Mouse (Mus musculus) midbrain, embryonic 11.5 days (tissue): ENCODE data around the gene Exoc3l4. TPM values are rescaled to one million over a fixed set of nuclear protein-coding genes. Genes with fewer than 3 reads are reported as not detected.
A peak's percentile ranks its signal among the peaks of the same experiment; 100 is the strongest.

Experiments
- ATAC-seq: fragments of 200-750 bp; cut with Nextera tagmentation; 2 replicates; pipeline ENCODE4 v1.8.0; 2017; ENCODE audit warnings: moderate TSS enrichment, moderate library complexity; ENCODE audit not compliant: low FRiP score
- DNase-seq: peaks from one replicate; pipeline ENCODE4 v3.0.0; 2015; ENCODE audit warnings: low spot score; ENCODE audit errors: missing footprints
- H3K27ac ChIP-seq: fragments of 300-500 bp; sonication (generic); 2 replicates; pipeline ENCODE4 v1.5.1; 2014; ENCODE audit warnings: low read depth, low read length
- H3K27me3 ChIP-seq: fragments of 300-500 bp; sonication (generic); 2 replicates; pipeline ENCODE4 v1.6.1; 2014; ENCODE audit warnings: mild to moderate bottlenecking, low read length, moderate library complexity, mixed read lengths; ENCODE audit not compliant: control insufficient read depth, insufficient read depth
- H3K36me3 ChIP-seq: fragments of 300-500 bp; sonication (generic); 2 replicates; pipeline ENCODE4 v1.6.1; 2014; ENCODE audit warnings: mild to moderate bottlenecking, low read length, moderate library complexity, mixed read lengths; ENCODE audit not compliant: control insufficient read depth, insufficient read depth
- H3K4me1 ChIP-seq: fragments of 300-500 bp; sonication (generic); 2 replicates; pipeline ENCODE4 v1.6.1; 2014; ENCODE audit warnings: low read length; ENCODE audit not compliant: control insufficient read depth, insufficient read depth
- H3K4me2 ChIP-seq: fragments of 300-500 bp; sonication (generic); 2 replicates; pipeline ENCODE4 v1.6.1; 2014; ENCODE audit warnings: mild to moderate bottlenecking, moderate library complexity
- H3K4me3 ChIP-seq: fragments of 300-500 bp; sonication (generic); 2 replicates; pipeline ENCODE4 v1.5.1; 2014; ENCODE audit warnings: low read depth, low read length
- H3K9ac ChIP-seq: fragments of 300-500 bp; sonication (generic); 2 replicates; pipeline ENCODE4 v1.6.1; 2014; ENCODE audit warnings: low read length
- H3K9me3 ChIP-seq: fragments of 300-500 bp; sonication (generic); 2 replicates; pipeline ENCODE4 v1.6.1; 2016; ENCODE audit warnings: low read length; ENCODE audit not compliant: control insufficient read depth
- WGBS: fragments of 180-500 bp; shearing (Covaris S2); extraction: QIAGEN DNeasy Blood & Tissue Kit; methylation state at CpG from one replicate; pipeline ENCODE4 v1.1.7; 2014; 5-methylcytosine and 5-hydroxymethylcytosine counted together
- polyA plus RNA-seq: library from polyadenylated mRNA; unstranded; fragments of >200 nt; fragmentation: Nextera tagmentation; extraction: Ambion mirVana; gene quantifications from 2 replicates; pipeline ENCODE4 v1.2.1, GENCODE M21; 2014

The Exoc3l4 gene
- polyA plus RNA-seq, 1 experiment from 2014 or later, result 2.9 TPM

DNA sequence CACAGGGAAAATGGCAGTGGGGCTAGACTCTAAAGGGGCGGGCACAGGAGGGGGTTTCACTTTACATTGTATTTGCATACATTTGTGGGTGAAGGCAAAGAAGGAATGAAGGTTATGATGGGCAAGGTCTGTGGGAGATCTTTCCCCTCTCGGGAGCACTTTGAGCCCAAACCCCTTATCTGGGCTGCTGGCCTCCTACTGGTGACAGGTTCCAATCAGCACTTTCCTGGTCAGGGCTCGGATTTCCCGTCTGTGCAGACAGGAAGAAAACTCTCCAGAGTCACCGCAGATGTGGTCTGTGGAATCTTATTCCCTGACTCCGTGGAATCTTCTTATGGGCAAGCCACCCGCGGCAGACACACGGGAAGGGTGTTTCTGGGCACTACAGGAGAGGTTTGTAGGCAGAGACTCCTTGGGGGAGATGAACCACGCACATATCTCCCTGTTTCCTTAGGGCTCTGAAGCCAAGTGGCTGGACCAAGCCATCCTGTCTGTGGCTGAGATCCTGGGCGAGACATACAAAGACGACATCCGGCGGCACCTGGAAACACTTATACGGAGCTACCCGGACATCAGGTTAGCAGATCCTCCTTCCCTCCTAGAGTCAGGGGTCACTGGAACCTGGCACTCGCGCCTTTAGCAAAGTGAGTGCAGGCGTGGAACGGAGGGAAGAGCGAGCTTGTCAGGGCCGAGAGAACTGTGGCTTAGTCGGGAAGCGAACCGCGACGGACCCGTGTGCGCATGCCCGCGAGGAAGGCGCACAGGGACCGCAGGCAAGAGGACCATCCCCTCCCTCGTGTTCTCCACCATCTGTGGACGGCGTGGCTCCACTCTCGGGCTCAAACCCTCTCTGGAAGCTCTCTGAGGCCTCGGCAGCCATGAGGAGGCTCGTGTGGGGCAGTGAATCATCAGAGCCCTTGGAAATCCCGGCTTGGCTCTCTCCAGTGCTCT lies 12.4 kb downstream of the Exoc3l4 start:
- Histone ChIP-seq H3K27ac (no peak overlapping the region), H3K36me3 (no peaks in the 10 kb centered on the region), H3K9ac (peak overlapping the region; percentile 61), H3K4me3 (peak overlapping the region; percentile 33), H3K27me3 (peaks cover 73% of the 10 kb centered on the region), H3K4me1 (peaks cover 10% of the 10 kb centered on the region), H3K9me3 (no peaks in the 10 kb centered on the region), H3K4me2 (peak overlapping the region; percentile 64)
- WGBS, result under 1% methylated on average over 40 of the region's 40 CpGs
- DNase-seq (peak; percentile 97), ATAC-seq (no peak)

DNA sequence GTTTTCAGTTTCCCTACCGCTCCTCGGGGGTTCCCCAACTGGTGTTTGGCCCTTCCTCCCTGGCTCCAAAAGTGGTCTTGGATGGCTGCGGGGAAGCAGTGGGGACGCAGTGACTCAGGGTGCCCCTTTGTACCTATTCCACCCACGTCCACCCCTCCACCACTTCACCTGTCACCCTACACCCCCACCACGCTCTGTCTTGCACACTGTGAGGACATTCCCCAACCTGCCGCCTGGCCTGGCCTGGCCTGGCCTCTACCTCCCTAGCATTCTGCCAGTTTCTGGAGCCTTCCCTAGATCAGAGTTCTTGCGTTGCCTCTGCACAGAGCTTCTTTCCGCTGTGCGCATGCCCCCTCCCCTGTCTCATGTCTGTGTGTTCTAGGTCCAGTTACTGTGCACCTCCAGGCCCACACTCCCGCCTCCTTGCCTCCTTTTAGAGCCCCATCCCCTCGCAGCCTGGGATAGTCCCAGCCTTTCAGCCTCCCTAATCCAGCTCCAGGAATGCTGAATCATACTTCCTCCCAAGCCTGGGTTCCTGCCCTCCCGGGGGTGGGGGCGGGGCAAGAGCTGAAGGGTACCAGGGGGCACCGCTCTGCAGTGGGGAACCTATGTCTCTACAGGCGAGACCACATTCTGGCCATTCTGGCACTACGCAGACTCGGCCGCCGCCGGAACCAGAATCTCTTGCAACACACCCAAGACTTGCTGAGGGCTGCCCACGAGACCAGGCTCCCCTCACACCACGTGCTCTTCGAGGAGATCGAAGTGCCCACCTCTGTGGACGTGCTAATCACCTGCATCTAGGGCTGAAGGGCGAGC lies 13.4 kb downstream of the Exoc3l4 start:
- 11% methylated on average over 27 of the region's 27 CpGs for WGBS
- H3K27ac ChIP-seq, result no peak overlapping the region

DNA sequence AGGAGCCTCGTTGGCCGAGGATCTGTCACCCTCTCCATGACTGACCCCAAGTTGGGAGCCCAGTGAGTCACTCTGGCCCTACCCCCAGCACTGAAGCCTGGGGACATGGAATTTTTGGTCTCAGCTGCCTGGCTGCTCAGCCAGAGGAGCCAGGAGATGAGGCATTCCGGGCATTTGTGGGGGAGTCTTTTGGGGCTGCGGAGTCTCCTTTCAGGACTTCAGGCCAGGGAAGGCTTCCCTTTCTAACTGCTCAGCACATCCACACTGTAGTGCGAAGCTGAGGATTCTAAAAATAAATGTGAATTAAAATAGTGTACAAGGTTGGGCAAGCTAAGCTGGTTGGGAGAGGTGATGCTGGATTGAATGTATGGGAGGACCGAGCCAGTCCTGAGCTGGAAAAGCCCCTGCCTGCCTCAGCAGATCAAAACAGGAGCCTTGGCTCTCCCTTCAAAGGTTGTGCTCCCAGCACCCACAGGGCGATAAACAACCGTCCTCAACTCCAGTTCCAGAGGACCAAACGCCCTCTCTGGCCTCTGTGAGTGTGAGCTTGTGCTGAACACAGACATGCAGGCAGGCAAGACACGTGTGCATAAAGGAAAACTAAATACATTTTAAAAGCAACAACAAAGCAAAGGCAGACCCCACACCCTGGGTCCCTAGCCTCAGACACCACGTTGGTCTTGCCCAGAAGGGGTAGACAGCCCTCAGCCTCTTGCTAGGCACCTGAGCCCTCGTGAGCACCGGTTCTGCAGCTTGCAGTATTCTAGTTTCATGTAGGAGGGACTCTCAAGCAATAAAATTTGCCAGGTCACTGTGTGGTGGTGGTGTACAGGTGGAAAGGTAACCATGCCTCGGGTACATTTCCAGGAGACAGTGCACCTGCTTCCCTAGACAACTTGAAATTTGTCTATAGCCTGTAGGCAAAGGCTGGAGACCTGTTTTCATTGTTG lies 14.3 kb downstream of the Exoc3l4 start:
- H3K4me1 ChIP-seq, result peaks cover 10% of the 10 kb centered on the region
- H3K27ac ChIP-seq, result no peak overlapping the region
- H3K36me3 ChIP-seq, result no peaks in the 10 kb centered on the region

More for the DNA sequence above, 13.4 kb downstream of the Exoc3l4 start:
- no peaks in the 10 kb centered on the region for H3K36me3 ChIP-seq
- H3K4me3 ChIP-seq, result peak overlapping the region; percentile 33
- no peaks in the 10 kb centered on the region for H3K9me3 ChIP-seq
- ATAC-seq (peak; percentile 28; the same call in 1 of the 2 replicates), DNase-seq (no peak)
- H3K4me1 ChIP-seq, result peaks cover 10% of the 10 kb centered on the region
- H3K4me2 ChIP-seq, result peak overlapping the region; percentile 64
- peaks cover 63% of the 10 kb centered on the region for H3K27me3 ChIP-seq
- peak overlapping the region; percentile 61; the same call in 1 of the 2 replicates for H3K9ac ChIP-seq

DNA sequence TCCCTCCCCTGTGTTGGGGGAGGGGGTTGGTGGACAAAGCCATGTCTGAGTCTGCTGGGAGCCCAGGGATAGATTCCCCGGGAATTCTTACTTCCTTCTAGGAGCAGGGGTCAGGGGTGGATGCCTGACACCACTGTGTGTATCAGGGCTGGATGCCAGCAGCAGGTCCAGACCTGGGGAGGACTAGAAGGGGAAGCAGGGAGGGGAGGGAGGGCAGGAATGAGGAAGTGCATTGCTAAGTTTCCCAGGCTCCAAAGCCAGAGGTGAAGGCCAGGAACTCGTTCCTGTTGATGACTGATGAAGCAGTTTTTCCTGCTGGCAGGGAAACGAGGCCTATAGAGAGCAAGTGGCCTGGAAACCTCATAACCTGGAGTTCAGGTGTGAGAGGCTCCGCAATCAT lies 15.3 kb downstream of the Exoc3l4 start:
- 35% methylated on average over 4 of the region's 4 CpGs for WGBS
- DNase-seq, result no peak

More for the DNA sequence above, 14.3 kb downstream of the Exoc3l4 start:
- H3K4me3 ChIP-seq, result no peak overlapping the region
- peaks cover 55% of the 10 kb centered on the region for H3K27me3 ChIP-seq
- no peak overlapping the region for H3K4me2 ChIP-seq
- ATAC-seq, result no peak
- DNase-seq, result no peak
- H3K9ac ChIP-seq, result no peak overlapping the region
- H3K9me3 ChIP-seq, result no peaks in the 10 kb centered on the region
- 21% methylated on average over 14 of the region's 14 CpGs for WGBS

DNA sequence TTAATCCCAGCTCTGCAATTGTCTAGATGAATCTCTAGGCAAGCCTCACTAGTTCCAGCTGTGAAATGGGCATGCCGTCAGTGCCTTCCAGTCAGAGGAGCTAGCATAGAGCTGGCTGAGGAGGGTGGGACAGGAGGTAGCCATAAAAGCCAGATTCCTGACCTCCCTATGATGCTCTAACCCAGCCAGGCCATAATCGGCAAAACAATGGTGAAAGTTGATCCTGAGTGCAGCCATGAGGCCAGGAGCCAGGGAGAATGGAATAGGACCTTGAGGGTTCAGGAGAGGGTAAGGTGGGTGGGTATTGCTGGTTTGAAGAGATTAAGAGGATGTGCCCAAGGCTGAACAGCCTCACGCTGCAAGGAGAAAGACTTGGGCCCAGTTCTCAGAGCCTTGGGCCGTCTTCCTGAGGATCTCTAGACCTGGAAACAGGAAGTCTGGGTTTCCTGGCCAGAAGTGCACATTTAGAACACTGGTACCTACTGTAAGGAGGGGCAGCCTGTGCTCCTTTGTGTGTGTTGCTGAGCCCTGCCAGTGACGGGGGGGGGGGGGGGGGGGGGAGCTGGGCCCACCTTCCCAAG lies 16.0 kb downstream of the Exoc3l4 start:
- Histone ChIP-seq H3K27ac (no peak overlapping the region), H3K9me3 (no peaks in the 10 kb centered on the region), H3K4me3 (no peak overlapping the region), H3K4me2 (no peak overlapping the region), H3K27me3 (peaks cover 43% of the 10 kb centered on the region), H3K9ac (no peak overlapping the region), H3K36me3 (no peaks in the 10 kb centered on the region), H3K4me1 (peaks cover 10% of the 10 kb centered on the region)
- 60% methylated on average over 5 of the region's 5 CpGs for WGBS
- ATAC-seq (no peak), DNase-seq (no peak)

More for the DNA sequence above, 15.3 kb downstream of the Exoc3l4 start:
- peaks cover 10% of the 10 kb centered on the region for H3K4me1 ChIP-seq
- H3K4me3 ChIP-seq, result no peak overlapping the region
- no peak for ATAC-seq
- no peak overlapping the region for H3K27ac ChIP-seq
- H3K4me2 ChIP-seq, result no peak overlapping the region
- H3K27me3 ChIP-seq, result peaks cover 50% of the 10 kb centered on the region
- no peak overlapping the region for H3K9ac ChIP-seq
- no peaks in the 10 kb centered on the region for H3K9me3 ChIP-seq
- H3K36me3 ChIP-seq, result no peaks in the 10 kb centered on the region

DNA sequence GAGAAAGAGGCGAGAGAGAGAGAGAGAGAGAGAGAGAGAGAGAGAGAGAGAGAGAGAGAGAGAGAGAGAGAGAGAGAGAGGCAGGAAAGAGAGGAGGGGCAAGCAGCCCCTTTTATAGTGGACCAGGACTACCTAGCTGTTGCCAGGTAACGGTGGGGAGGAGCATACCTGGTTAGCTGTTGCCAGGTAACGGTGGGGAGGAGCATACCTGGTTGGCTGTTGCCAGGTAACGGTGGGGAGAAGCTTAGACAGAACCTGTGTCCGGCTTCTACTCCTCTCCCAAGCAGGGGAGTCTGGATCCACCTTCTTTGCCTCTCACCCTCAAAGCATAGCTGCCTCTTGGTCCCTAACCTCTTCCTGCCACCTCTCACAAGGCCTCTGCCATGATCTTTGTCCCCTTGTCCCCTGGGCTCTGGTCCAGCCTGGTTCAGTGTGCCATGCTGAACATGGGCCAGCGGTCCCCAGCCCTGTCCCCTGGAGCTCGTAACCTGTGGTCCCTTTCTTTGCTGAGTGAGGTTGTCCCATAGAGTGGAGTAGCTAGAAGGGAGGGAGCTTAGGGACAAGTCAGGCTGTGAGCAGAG lies 17.4 kb downstream of the Exoc3l4 start:
- ATAC-seq (no peak), DNase-seq (no peak)
- no peak overlapping the region for H3K27ac ChIP-seq
- 30% methylated on average over 7 of the region's 7 CpGs for whole genome bisulfite sequencing
- H3K4me1 ChIP-seq, result peaks cover 4% of the 10 kb centered on the region
- no peak overlapping the region for H3K4me2 ChIP-seq
- no peak overlapping the region for H3K4me3 ChIP-seq
- no peaks in the 10 kb centered on the region for H3K36me3 ChIP-seq
- peaks cover 29% of the 10 kb centered on the region for H3K27me3 ChIP-seq
- H3K9ac ChIP-seq, result no peak overlapping the region
- no peaks in the 10 kb centered on the region for H3K9me3 ChIP-seq

DNA sequence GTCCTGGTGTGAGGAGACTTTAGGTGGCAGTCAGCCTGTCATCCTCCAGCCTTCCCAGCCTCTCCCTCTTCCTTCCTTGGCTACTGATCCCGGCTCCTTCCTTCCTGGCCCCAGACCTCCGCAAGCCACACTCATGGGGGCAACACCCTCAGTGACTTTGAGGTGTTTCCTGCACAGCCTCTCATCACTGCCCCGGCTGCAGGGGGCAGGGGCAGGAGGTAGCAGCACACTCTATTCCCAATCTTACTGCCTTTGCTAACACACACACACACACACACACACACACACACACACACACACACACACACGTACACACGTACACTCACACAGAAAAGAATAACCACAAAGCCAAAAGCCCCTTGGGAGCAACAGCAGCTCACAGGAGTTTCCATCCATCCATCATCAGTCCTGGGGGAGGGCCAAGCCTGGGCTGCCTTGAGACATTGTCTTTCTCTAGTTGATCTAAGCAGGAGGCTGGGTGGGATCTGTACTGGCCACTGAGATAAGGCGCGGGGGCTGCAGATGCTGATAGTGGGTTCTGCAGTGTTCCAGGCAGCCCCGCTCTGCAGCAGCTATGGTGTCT lies 18.0 kb downstream of the Exoc3l4 start:
- H3K4me1 ChIP-seq, result peaks cover 3% of the 10 kb centered on the region
- H3K4me3 ChIP-seq, result no peak overlapping the region
- H3K27ac ChIP-seq, result no peak overlapping the region
- peaks cover 23% of the 10 kb centered on the region for H3K27me3 ChIP-seq
- H3K4me2 ChIP-seq, result no peak overlapping the region
- no peak overlapping the region for H3K9ac ChIP-seq
- ATAC-seq, result no peak
- no peak for DNase-seq
- no peaks in the 10 kb centered on the region for H3K36me3 ChIP-seq
- H3K9me3 ChIP-seq, result no peaks in the 10 kb centered on the region
- 55% methylated on average over 8 of the region's 8 CpGs for WGBS
